Mouse (Mus musculus): Measurements from ENCODE around the gene Sema4d.
"Not testable (repeated sequence)": the region's sequence is repeated elsewhere in the genome, so short reads cannot be mapped to it uniquely, and the experiment has no call there.

Gene Sema4d

GRCm38 (mm10) chr13:51793425-51793891 is at the start of gene Sema4d:
Gene Sema4d (minus strand): TSS chr13:51793747.
- DNase-seq (ENCODE audit: low read depth in 1 of 2, low spot score in 2 of 2), result no peak

GRCm38 (mm10) chr13:51843298-51843697 is 49.8 kb upstream of the Sema4d start:
- no peak for DNase-seq (ENCODE audit: low read depth in 1 of 2, low spot score in 2 of 2)

GRCm38 (mm10) chr13:51842773-51843172 is 49.2 kb upstream of the Sema4d start:
- DNase-seq (ENCODE audit: low read depth in 1 of 2, low spot score in 2 of 2), result no peak

GRCm38 (mm10) chr13:51842191-51842590 is 48.6 kb upstream of the Sema4d start:
- DNase-seq (ENCODE audit: low read depth in 1 of 2, low spot score in 2 of 2), result no peak

- no peak for DNase-seq (ENCODE audit: low read depth in 1 of 2, low spot score in 2 of 2)
Measured at GRCm38 (mm10) chr13:51841541-51842115, 48.1 kb upstream of the Sema4d start.

GRCm38 (mm10) chr13:51840702-51841101 is 47.2 kb upstream of the Sema4d start:
- no peak for DNase-seq (ENCODE audit: low read depth in 1 of 2, low spot score in 2 of 2)

GRCm38 (mm10) chr13:51839250-51840026 is 45.9 kb upstream of the Sema4d start:
- DNase-seq (ENCODE audit: low read depth in 1 of 2, low spot score in 2 of 2), result no peak

- no peak for DNase-seq (ENCODE audit: low read depth in 1 of 2, low spot score in 2 of 2)
Measured at GRCm38 (mm10) chr13:51837402-51837801, 43.9 kb upstream of the Sema4d start.

GRCm38 (mm10) chr13:51835208-51835607 is 41.7 kb upstream of the Sema4d start:
- not testable (repeated sequence) for DNase-seq (ENCODE audit: low read depth in 1 of 2, low spot score in 2 of 2)

GRCm38 (mm10) chr13:51834520-51834919 is 41.0 kb upstream of the Sema4d start:
- DNase-seq (ENCODE audit: low read depth in 1 of 2, low spot score in 2 of 2), result no peak

- DNase-seq (ENCODE audit: low read depth in 1 of 2, low spot score in 2 of 2), result not testable (repeated sequence)
Measured at GRCm38 (mm10) chr13:51834024-51834423, 40.5 kb upstream of the Sema4d start.

GRCm38 (mm10) chr13:51833611-51834010 is 40.1 kb upstream of the Sema4d start:
- no peak for DNase-seq (ENCODE audit: low read depth in 1 of 2, low spot score in 2 of 2)

- DNase-seq (ENCODE audit: low read depth in 1 of 2, low spot score in 2 of 2), result no peak
Measured at GRCm38 (mm10) chr13:51832491-51832890, 38.9 kb upstream of the Sema4d start.

- no peak for DNase-seq (ENCODE audit: low read depth in 1 of 2, low spot score in 2 of 2)
Measured at GRCm38 (mm10) chr13:51830744-51831450, 37.4 kb upstream of the Sema4d start.

- DNase-seq (ENCODE audit: low read depth in 1 of 2, low spot score in 2 of 2), result no peak
Measured at GRCm38 (mm10) chr13:51823822-51824495, 30.4 kb upstream of the Sema4d start.

- DNase-seq (ENCODE audit: low read depth in 1 of 2, low spot score in 2 of 2), result no peak
Measured at GRCm38 (mm10) chr13:51821988-51822387, 28.4 kb upstream of the Sema4d start.

GRCm38 (mm10) chr13:51819351-51819750 is 25.8 kb upstream of the Sema4d start:
- no peak for DNase-seq (ENCODE audit: low read depth in 1 of 2, low spot score in 2 of 2)

GRCm38 (mm10) chr13:51818944-51819326 is 25.4 kb upstream of the Sema4d start:
- DNase-seq (ENCODE audit: low read depth in 1 of 2, low spot score in 2 of 2), result no peak

GRCm38 (mm10) chr13:51818170-51818943 is 24.8 kb upstream of the Sema4d start:
- no peak for DNase-seq (ENCODE audit: low read depth in 1 of 2, low spot score in 2 of 2)

GRCm38 (mm10) chr13:51816559-51817041 is 23.1 kb upstream of the Sema4d start:
- no peak for DNase-seq (ENCODE audit: low read depth in 1 of 2, low spot score in 2 of 2)
